Mouse (Mus musculus): Measurements from ENCODE around the gene Rbm3.
"Not testable (repeated sequence)": the region's sequence is repeated elsewhere in the genome, so short reads cannot be mapped to it uniquely, and the experiment has no call there.

The Rbm3 gene

DNA sequence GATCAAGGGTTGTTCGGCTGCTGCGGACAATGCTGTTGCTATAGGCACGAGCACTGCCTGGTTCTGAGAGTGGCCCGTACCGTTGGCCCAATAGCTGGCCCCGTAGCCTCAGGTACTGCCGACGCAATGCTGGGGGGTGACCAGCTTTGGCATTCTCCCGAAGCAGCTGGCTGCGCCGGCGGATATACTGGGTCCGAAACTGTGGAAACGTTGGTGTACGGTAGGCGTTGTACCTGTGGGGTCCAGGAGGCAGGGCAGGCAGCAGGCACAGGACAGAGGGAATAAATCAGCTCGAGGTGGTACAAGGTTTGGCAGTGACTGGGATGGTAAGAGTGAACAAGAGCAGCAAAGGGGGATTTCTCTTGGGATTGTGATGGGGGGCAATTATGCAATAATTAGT is 14.3 kb downstream of the Rbm3 start:
- DNase-seq (ENCODE audit: low spot score in 2 of 2), result no peak

DNA sequence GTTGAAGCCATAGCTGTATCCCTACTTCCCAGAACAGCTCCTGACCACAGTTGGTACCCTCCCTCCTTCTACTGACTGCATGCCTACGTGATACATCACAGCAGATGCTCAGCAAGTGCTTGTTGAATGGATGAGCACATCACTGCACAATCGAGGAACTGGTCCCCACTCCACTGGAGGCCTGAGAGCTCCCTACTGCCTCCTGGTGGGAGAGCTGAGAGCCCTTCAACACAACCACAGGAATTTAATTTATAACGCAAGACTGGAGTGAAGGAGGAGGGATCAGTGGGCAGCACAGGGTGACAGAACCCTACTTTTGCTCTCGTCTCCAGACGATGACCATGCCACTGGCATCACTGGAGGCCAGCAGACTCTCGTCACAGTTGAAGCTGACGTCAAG is 20.4 kb downstream of the Rbm3 start:
- no peak for DNase-seq (ENCODE audit: low spot score in 2 of 2)

DNA sequence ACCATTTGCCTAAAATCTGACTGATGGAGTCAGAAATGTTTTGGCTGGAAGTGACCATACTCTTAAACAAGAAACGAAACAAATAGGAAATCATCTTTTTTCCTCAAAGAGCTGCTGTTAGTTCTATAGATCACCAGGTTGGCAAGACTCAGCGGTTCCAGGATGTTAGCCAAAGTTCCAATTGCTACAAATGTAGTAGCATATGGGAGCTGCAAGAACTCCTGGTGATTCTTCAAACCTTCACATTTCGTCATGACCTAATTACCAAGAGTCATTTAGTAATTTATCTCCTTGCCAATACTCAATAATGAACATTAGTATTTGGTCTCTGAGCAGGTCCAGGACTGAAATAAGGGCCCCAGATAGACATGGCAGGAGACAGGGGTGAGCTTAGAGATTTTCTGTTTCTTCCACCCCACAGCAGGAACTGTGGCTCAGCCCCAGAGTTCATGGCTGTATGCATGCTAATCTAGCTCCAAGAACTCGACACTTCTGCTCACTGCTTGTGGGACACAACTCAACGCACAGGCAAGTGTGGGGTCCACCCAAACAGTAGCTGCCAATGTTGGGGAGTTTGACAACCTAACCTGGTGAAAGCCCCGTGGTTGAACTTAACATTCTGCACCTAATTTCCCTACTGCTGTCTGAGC is 21.7 kb downstream of the Rbm3 start:
- no peak for DNase-seq (ENCODE audit: low spot score in 2 of 2)

DNA sequence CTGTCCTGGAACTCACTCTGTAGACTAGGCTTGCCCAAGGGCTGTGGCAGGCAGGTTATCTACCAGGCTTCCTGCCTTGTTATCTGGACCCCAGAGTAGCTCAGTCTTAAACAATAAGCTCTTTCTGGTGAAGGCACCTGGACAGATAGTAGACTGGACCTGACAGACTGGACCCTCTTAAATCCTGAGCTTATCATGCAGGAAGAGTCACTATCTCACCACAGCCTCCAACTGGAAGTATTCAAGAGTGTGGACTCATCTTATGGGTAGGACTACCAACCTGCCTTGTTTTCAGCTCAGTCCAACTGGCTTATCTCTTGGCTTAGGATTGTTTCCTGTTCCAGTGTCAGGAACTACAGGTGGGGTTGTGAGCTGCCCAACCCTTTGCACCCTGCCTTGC is 28.4 kb downstream of the Rbm3 start:
- DNase-seq (ENCODE audit: low spot score in 2 of 2), result no peak

DNA sequence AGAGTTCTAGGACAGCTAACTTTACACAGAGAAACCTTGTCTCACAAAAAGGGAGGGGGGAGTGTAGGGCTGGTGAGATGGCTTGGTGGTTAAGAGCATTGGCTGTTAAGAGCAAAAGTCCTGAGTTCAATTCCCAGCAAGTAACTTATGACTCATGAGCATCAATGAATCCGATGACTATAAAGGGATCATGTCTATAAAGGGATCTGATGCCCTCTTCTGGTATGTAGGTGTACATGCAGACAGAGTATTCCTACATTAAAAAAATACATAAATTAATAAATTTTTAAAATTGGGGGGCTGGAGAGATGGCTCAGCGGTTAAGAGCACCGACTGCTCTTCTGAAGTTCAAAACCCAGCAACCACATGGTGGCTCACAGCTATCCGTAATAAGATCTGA is 30.4 kb downstream of the Rbm3 start:
- no peak for DNase-seq (ENCODE audit: low spot score in 2 of 2)

DNA sequence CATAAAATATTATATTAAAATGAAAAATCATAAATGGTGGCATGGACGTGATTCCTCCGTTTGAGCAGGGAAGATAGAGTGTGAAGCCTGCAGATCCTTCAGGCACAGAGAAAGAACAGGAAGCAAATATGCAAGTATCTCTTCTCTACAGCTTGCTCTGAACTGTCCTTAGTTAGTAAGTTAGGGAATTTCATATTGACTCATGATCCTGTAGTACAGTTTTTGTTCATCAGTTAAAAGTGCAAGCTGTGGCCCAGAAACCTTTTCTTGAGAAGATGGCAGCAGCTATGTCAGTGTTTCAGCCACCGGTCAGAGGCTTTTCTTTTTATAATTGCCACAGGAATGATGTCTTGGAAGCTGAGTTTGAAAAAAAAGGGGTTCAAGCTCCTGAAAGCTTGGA is 40.7 kb downstream of the Rbm3 start:
- DNase-seq (ENCODE audit: low spot score in 2 of 2), result no peak

DNA sequence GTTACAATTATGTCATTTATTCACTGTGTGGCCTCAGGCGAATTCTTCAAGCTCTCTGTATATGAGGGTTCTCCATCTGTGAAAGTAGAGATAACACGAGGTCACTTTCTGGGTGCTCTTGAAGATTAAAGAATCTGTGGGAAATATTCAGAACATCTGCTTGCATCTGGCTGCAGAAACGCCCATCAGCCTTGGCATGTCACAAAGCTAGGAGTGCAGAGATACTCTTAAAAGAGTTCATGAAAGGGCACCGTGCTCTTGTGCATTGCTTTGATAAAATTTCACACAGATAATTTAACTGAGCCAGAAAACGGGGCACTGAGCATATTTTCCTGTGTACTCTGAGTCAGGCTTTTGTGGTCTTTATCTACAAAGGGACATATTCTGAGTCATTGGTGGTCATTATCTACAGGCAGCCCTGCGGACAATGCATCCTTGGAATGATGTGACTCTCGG is 43.4 kb downstream of the Rbm3 start:
- no peak for DNase-seq (ENCODE audit: low spot score in 2 of 2)

DNA sequence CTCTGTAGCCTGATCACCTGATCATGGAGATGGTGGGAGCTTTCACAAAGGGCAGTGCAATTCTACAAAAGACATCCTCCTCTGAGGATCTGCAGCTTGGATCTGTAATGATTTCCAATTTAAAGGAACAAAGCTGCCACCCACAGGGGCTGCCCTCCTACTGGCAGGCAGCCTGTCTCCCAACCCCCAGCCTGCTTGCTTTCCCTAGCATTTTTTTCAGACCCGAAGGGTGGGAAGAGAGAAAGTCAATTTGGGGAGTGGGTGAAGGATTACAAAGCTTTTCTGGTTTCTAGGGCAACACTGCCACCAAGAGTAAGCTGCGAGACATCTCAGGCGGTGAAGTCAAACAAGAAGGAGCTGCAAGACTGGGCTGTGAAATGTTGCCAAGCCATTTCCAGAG is 44.7 kb downstream of the Rbm3 start:
- peak; percentile 33 to 39 for DNase-seq (ENCODE audit: low spot score in 2 of 2)

DNA sequence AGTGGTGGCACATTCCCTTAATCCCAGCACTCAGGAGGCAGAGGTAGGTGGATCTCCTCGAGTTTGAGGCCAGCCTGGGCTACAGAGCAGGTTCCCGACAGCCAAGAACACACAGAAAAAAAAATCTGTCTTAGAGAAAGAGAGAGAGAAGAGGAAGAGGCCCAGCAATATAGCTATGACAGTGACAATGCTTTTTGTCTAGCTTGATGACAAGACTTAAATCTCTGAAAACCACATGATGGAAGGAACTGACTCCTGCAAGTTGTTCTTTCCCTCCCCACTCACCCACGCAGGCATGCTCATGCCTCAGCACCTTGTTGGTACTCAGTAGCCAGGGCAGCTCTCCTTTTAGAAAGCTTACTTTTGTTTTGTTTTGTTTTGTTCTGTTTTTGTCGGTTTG is 46.2 kb downstream of the Rbm3 start:
- DNase-seq (ENCODE audit: low spot score in 2 of 2), result no peak

DNA sequence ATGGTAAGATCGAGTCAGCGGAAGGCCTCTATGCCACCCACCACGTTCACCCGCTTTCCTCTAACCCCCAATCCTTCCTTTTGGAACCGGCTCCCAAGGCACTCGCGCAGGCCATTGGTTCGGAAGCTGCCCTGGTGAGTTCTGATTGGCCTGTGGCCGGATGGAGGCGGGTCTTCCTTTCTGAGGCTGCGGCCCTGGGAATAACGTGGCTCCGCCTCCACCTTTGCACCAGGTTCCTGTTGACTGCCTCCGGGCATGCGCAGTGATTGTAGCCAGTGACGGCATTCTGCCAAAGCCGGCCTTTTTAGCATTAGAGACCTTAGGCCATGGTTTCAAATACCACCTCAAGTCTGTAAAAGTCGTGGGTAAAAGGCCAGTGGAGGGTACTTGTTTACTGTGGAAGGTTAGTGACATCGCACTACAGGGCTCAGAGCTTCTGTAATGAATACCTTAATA is 48.9 kb downstream of the Rbm3 start:
- DNase-seq (ENCODE audit: low spot score in 2 of 2), result peak; percentile 95 to 96

DNA sequence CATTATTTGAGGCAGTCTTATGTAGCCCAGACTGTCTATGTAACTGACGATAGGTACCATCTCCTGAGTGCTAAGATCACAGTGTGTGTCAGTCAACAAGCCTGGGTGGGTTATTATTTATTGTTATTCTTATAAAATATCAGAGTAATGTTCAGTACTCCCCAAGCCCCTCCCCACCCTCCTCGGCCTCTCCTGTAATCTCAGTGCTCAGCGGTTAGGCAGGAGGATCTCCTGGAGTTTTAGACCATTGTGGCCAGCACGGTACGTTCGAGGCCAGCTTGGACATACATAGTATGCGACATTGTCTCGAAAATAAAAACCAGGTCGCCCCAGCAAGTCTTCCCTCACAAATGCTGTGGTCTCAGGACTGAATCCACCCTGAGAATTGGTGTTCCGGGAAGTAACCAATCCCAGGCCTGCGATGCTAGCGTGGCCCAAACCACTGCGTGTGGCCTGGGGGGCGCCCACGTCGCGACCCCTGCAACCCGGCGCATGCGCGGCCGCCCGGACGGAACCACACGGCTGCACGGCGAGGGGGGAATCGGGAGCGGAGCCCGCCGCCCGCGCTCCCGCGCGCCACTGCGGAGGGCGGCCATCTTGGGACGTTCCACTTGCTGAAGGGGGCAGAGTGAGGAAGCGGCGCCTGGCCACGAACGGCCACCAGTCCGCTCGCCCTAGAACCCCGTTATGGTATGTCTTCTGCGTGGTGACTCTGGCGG is 49.5 kb downstream of the Rbm3 start:
- DNase-seq (ENCODE audit: low spot score in 2 of 2), result peak; percentile 30 to 78

DNA sequence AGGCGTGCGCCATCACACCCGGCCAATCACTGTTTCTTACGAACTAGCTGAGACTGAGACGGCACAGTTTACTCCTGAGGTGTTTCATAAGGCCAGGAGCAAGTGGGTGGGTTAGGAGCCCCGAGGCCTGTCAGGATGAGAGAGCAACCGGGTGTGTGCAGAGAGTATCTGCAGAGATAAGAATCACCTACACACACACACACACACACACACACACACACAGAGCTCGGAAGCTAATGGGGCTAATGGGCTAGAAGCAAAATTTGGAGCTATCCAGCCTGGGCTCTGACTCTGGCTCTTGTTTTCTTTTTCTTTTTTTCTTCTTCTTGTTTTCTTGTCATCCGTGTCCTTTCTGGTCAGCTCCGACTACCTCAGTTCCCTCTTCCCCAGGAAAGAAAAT is 50.1 kb downstream of the Rbm3 start:
- no peak for DNase-seq (ENCODE audit: low spot score in 2 of 2)

DNA sequence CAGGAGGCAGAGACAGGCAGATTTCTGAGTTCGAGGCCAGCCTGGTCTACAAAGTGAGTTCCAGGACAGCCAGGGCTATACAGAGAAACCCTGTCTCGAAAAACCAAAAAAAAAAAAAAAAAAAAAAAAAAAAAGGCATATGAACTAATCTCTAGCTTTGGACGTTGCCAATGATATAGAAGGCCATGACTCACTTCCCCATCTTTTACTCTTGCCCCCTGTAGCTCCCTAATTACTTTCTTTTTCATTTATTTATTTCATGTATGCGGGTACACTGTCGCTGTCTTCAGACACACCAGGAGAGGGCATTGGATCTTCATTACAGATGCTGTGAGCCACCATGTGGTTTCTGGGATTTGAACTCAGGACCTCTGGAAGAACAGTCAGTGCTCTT is 54.7 kb downstream of the Rbm3 start:
- DNase-seq (ENCODE audit: low spot score in 2 of 2), result not testable (repeated sequence)

DNA sequence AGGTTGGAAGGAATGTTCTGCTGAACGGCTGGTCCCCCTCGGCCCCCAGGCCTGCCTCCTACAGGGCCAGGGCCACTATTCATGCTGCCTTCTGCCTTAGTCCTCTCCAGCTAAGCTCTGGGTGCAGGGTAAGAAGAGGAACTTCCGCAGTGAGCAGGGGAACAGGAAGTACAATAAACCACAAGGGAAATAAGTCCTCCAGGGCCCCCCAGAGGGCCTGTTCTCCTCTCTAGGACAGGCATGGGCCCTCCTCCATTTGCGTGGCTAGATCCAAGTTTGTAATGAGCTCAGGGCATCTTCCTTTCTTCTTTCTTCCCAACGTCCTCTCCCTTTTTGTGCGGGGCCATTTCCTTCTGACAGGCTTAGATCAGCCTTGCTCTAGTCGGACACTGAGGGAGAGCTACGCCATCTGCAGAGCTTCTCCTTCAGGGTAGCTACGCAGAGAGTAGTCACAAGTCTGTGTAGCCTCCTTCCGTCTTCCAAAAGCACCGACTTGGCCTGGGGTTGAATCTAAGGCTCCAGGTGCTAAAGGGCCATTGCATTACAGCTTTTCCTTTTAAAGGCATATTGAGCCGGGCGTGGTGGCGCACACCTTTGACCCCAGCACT is 55.2 kb downstream of the Rbm3 start, which contains the start of gene Was:
Was (minus strand) TSS at position 153 of the 608 bp plus-strand sequence.
- no peak for DNase-seq (ENCODE audit: low spot score in 2 of 2)

DNA sequence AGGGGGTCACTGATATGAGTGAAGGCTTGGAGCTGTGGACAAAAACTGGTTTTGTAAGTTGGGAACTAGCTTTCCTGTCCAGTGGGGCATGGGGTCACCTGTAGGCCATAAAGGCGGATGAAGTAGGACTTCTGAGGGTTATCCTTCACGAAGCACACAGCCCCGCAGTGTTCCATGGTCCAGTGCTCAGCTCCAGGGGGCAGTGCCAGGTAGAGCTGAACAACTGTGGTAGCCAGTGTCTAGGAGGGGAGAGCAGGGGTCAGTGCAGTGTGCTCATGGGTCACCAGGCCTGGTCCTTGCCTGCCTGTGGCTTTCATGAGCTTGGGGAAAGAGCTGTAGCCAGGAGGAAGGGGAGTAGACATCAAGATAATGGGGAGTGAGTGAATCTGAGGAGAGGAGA is 55.9 kb downstream of the Rbm3 start:
- DNase-seq (ENCODE audit: low spot score in 2 of 2), result no peak
